Mouse (Mus musculus) v-Abl transformed pro-B cells (cell line): ENCODE results near the gene Dnm2.
"Not testable (repeated sequence)": the region's sequence is repeated elsewhere in the genome, so short reads cannot be mapped to it uniquely, and the experiment has no call there.

Experiments used
- in situ Hi-C, 2 experiments: fragments of 400-800 bp; cut with MboI; formaldehyde crosslinking; loops; one replicate each; pipeline ENCODE4 v1.15.1; 2025; ENCODE audit not compliant: unreplicated experiment in 2 of 2

The Dnm2 gene

GRCm38 (mm10) chr9:21496308-21497049 is 71.8 kb downstream of the Dnm2 start:
- in situ Hi-C loops = no loop called here

DNA sequence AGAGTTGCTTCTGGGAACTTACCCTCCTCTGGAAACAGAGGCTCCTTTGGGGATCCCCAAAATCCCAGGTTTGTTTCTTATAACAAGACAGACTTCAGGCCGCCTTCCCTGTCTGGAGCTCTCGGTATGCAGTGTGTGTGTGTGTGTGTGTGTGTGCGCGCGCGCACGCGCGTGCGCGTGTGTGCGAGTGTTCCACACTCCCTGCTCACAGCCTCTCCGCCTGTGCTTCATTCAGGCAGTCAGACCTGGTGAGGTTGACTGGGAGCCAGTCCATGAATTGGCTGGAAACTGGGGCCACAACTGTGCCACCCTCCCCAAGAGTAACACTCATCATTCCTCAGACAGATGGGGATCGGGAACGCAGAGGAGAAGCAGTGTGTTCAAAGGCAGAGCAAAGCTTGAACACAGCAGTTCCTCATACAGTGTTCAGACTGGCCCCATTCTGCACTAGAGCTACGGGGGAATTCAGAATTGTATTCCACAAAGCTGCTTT is 72.4 kb downstream of the Dnm2 start:
- in situ Hi-C loops = no loop called here

DNA sequence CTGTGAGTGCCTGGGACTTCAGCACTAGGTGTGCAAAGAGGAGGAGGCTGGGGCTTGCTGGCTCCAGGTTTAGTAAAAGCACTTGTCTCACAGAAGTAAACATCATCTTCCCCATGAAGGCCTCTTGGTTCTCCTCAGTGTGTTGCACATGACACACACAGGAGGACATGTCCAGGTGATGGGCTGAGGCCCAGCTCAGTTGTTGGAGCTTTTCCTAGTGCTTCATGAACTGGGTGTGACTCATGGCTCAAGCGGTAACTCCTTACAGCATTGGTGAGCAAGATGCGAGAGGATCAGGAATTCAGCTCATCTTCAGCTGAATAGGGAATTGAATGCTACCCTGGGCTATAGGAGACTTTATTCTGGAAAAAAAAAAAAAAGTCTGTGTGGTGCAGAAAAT is 73.0 kb downstream of the Dnm2 start:
- in situ Hi-C loops = no loop called here

DNA sequence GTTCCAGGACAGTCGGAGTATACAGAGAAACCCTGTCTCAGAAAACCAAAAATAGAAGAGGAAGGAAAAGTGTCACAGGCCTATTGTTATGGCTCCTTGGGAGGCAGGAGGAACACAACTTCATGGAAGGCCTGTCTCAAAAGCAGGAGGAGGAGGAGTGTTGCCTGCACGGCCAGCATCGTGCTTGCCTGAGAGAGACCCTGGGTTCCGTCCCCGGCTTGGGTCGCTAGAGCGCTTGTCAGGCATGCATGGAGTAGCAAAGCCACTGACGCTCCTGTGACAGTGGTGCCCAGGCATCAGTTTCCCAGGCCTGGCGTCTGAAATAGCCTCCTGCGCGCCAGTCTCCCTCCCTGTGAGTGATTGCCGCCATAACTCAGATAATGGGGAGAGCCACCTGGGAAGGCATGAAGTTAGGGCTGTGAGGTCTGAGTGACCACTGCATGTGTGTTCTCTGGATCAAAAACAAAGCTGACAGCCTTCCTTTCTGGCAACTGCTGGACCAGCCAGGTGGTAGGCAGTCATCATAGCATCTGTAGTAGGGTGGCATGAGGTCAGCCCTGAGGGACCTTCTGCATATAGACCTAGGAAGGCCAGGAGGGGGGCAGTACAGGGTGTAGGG is 73.7 kb downstream of the Dnm2 start:
- in situ Hi-C loops = no loop called here

DNA sequence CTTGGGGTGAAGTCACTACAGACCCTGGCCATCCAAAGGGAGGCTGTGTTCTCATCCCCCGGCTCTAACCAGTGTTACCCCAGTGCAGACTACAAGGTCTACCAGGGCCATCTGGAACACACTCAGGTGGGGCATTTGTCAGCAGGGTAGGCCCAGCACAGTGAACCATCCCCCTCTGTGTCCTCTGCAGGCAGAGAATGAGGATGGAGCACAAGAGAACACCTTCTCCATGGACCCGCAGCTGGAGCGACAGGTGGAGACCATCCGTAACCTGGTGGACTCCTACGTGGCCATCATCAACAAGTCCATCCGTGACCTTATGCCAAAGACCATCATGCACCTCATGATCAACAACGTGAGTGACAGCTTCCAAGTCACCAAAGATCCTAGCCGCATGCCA is 78.6 kb downstream of the Dnm2 start:
- in situ Hi-C loops = no loop called here

GRCm38 (mm10) chr9:21505767-21506166 is 81.1 kb downstream of the Dnm2 start:
- in situ Hi-C loops = no loop called here

GRCm38 (mm10) chr9:21507753-21508430 is 83.2 kb downstream of the Dnm2 start:
- in situ Hi-C loops = no loop called here

- in situ Hi-C loops = no loop called here
Observed at GRCm38 (mm10) chr9:21508871-21509404, 84.2 kb downstream of the Dnm2 start.

GRCm38 (mm10) chr9:21509772-21510688 is 85.3 kb downstream of the Dnm2 start, which contains the start of gene Tmed1:
Tmed1 (minus strand) TSS chr9:21510252.
- in situ Hi-C loops = no loop called here

- in situ Hi-C loops = no loop called here
Observed at GRCm38 (mm10) chr9:21510689-21511015, 85.9 kb downstream of the Dnm2 start.

- in situ Hi-C loops = no loop called here
Observed at GRCm38 (mm10) chr9:21511052-21511451, 86.3 kb downstream of the Dnm2 start.

DNA sequence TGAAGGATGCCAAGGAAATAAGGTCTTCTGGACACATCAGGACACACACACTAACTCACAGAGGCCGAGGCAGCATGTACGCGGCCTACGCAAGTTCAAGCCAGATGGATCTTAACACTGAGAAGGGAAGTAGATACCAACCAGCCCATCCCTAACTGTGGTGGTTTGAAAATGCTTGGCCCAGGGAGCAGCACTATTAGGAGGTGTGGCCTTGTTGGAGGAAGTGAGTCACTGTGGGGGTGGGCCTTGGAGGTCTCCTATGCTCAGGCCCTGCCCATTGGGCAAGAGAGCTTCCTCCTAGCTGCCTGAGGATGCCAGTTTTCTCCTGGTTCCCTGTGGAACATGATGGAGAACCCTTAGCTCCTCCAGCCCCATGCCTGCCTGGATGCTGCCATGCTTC is 88.8 kb downstream of the Dnm2 start:
- in situ Hi-C loops = no loop called here

GRCm38 (mm10) chr9:21517947-21518495 is 93.3 kb downstream of the Dnm2 start:
- in situ Hi-C loops = no loop called here

- in situ Hi-C loops = not testable (repeated sequence)
Observed at GRCm38 (mm10) chr9:21518690-21519089, 94.0 kb downstream of the Dnm2 start.

DNA sequence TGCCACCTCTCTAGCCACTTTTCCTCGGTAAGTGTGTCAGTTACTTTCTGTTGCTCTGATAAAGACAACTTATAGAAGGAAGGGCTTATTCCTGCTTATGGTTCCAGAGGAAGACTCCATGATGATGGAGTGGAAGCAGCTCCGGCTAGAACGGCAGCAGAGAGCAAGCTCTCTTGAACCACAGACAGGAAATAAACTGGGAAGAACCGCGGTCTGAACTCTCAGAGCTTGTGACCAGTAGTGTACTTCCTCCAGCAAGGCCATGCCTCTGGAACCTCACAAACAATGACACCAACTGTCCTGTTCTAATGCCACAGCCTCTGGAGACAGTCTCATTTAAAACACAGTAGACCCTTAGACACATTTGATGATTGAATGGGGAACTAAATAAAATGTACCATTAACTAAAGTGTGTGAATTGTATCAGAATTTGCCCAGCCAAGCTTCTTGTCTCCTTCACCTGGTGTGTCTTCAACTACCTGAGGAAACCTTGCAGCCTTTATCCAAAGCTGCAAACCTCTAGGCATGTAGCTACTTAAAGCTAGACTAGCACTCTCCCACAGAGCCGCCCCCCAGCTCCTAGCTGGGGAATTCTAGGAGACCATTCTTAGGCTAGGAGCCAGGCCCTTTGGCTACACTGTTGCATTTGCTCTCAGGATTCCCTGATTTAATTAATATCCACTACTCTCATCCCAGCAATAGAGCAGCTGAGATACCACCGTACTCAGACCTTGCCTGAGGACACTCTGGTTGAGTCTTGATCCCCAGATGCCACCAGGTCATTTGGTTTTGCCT is 100.6 kb downstream of the Dnm2 start:
- in situ Hi-C loops = no loop called here

DNA sequence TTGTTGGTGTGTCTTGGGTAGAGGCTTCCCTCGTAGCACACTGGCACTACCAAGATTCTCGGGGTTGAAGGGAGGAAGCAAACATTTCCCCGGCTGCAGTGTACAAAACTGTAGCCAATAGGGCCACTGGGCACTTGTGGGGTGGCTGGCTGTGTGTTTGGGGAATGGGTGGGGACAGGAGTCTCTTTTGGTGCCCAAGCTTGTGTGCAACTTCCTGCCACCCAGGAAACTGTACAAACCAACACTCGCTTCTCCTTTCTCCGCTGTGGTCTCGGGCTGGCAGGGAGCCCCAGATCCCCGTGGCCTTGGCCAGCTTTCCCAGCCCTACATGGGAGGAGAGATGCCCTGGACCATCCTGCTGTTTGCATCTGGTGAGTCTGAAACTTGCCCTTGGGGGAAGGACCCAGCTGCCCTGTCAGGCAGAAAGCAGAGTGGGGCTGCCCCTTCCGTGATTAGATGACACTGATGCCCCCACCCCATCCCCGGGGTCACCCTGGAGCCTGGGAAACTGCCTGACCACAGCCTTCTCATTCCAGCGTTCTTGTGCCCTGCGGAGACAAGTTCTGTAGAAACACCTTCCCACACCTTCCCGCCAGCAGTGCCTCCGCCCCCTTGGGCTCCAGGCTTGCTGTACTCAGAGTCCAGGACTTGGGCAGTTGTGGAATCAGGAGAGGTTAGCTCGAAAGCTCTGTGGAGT is 101.4 kb downstream of the Dnm2 start, which contains the start of gene AB124611:
TSS of gene AB124611 (plus strand) at position 240 of the 697 bp plus-strand sequence.
- in situ Hi-C loops = no loop called here

GRCm38 (mm10) chr9:21526634-21526944 is 101.9 kb downstream of the Dnm2 start:
- in situ Hi-C loops = no loop called here

DNA sequence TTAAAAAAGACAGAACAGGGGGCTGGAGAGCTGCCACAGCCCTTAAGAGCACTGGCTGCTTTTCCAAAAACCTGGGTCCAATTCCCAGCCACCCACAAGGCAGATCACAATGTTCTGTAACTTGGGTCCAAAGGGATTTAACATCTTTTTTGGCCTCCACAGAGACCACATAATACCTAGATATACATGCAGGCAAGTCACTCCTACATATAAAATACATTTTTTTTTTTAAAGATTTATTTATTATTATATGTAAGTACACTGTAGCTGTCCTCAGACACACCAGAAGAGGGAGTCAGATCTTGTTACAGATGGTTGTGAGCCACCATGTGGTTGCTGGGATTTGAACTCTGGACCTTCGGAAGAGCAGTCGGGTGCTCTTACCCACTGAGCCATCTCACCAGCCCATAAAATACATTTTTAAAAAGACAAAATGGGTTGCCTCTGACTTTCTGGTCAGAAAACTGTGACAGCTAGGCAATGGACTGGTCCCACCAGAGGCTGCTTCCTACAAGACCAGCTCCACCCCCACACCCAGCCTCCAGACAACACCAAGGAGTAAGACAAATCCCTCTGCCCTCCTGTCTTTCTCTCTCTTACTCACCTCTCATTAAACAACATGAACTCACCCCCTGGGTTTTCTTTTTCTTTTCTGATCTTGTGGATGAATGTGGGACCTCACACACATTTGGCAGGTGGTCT is 102.5 kb downstream of the Dnm2 start:
- in situ Hi-C loops = no loop called here
